ENCODE assay signal across 13 mouse cellular contexts in the genomic region with DNA sequence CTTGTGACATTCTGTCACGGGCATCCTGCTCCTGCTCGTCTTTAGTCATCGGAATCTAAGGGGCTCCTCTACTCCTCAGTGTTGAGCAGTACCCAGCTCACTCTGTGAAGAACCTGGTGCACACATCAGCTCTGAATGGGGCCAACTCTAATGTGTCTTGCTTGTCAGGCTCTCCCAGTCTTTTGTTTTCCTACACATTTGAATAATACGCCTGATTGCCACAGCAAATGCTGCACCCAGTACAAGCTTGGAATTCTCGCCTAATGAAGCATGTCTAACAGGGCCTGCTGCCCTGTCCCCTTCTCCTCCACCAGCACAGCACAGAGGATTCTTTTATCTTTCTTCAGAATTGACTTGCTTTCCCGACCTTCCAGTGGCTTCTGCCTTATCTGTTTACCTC.
DNase-seq lines count a peak whose midpoint lies in the region; ATAC-seq and TF ChIP-seq lines count a peak whose summit lies in the region.
"Had no signal": no experiment of that assay in that cellular context is flagged by ENCODE, and none has a peak within 500 bp of the region (broad histone marks: within the 10 kb centered on the region; RNA-seq: fewer than 3 reads in every experiment).

No protein-coding gene starts in this region.

- peaks cover 57% of the 10 kb centered on the region for H3K4me1 ChIP-seq in hindbrain, embryonic 13.5 days (replicated peaks)
- peaks cover 56% of the 10 kb centered on the region for H3K4me1 ChIP-seq in midbrain, embryonic 13.5 days (replicated peaks)

- TF ChIP-seq CTCF in Patski (IDR thresholded peaks at IDR 0.05): no peak

- peak overlapping the region; percentile 62 for H3K9ac ChIP-seq in hindbrain, embryonic 13.5 days
- no peak overlapping the region; the same call in 1 of the 2 replicates for H3K9ac ChIP-seq in midbrain, embryonic 13.5 days (replicated peaks)
- H3K9ac ChIP-seq: lung, embryonic 14.5 days had no signal

- DNase-seq in Patski (ENCODE audit: low read depth, low spot score) (no peak), MN1 (ENCODE audit: low spot score) (no peak)
- DNase-seq in embryo, embryonic 10.5 days (ENCODE audit: low spot score): peak; percentile 61
- no peak for DNase-seq in thymus, postnatal 36 days
- no peak for DNase-seq in urinary bladder, postnatal 36 days (ENCODE audit: low spot score in 2 of 2)
- no peak for DNase-seq in cerebellum, adult 18-20 months
- DNase-seq: lung, embryonic 14.5 days; thymus, postnatal 4 days had no signal

- no peaks in the 10 kb centered on the region for H3K27me3 ChIP-seq in Patski
- H3K27me3 ChIP-seq in hindbrain, embryonic 13.5 days: no peaks in the 10 kb centered on the region
- no peaks in the 10 kb centered on the region for H3K27me3 ChIP-seq in midbrain, embryonic 13.5 days
- H3K27me3 ChIP-seq: CH12.LX had no signal

- no peaks in the 10 kb centered on the region for H3K36me3 ChIP-seq in hindbrain, embryonic 13.5 days
- no peaks in the 10 kb centered on the region for H3K36me3 ChIP-seq in midbrain, embryonic 13.5 days
- H3K36me3 ChIP-seq: limb, embryonic 10.5 days had no signal

- CTCF ChIA-PET in Patski (lab: Charles Lee): no interaction called here

- peak; percentile 92 for ATAC-seq in Patski
- ATAC-seq in hindbrain, embryonic 13.5 days (ENCODE audit: low FRiP score): peak; percentile 68
- ATAC-seq in midbrain, embryonic 13.5 days: peak; percentile 69; the same call in 1 of the 2 replicates

- no peak overlapping the region for H3K4me3 ChIP-seq in hindbrain, embryonic 13.5 days
- H3K4me3 ChIP-seq in midbrain, embryonic 13.5 days (replicated peaks): no peak overlapping the region
- H3K4me3 ChIP-seq: limb, embryonic 10.5 days had no signal

- H3K9me3 ChIP-seq in hindbrain, embryonic 13.5 days: no peaks in the 10 kb centered on the region
- no peaks in the 10 kb centered on the region for H3K9me3 ChIP-seq in midbrain, embryonic 13.5 days
- H3K9me3 ChIP-seq: limb, embryonic 10.5 days had no signal

- peak overlapping the region; percentile 1; the same call in 1 of the 2 replicates for H3K4me2 ChIP-seq in hindbrain, embryonic 13.5 days
- H3K4me2 ChIP-seq in midbrain, embryonic 13.5 days (replicated peaks): no peak overlapping the region
- H3K4me2 ChIP-seq: heart, embryonic 11.5 days; lung, embryonic 14.5 days had no signal

- WGBS in hindbrain, embryonic 13.5 days: 10% methylated on average over 6 of the region's 6 CpGs
- 12% methylated on average over 6 of the region's 6 CpGs for WGBS in midbrain, embryonic 13.5 days

- in situ Hi-C loops in Patski (cut with MboI; ENCODE audit: low pct_unique_long_range_greater_than_20kb): no loop called here

- POLR2A ChIA-PET in Patski (lab: Charles Lee): interaction anchor here (1.4 kb wide), 1 partner anchor 13 kb away, joined by 4 read pairs; no protein-coding TSS in a partner anchor

- H3K27ac ChIP-seq in hindbrain, embryonic 13.5 days: peak overlapping the region; percentile 81
- H3K27ac ChIP-seq in midbrain, embryonic 13.5 days: peak overlapping the region; percentile 75
- H3K27ac ChIP-seq: limb, embryonic 10.5 days had no signal
